Mouse (Mus musculus): ENCODE results near the gene Gcc2.
"Not testable (repeated sequence)": the region's sequence is repeated elsewhere in the genome, so short reads cannot be mapped to it uniquely, and the experiment has no call there.

DNA sequence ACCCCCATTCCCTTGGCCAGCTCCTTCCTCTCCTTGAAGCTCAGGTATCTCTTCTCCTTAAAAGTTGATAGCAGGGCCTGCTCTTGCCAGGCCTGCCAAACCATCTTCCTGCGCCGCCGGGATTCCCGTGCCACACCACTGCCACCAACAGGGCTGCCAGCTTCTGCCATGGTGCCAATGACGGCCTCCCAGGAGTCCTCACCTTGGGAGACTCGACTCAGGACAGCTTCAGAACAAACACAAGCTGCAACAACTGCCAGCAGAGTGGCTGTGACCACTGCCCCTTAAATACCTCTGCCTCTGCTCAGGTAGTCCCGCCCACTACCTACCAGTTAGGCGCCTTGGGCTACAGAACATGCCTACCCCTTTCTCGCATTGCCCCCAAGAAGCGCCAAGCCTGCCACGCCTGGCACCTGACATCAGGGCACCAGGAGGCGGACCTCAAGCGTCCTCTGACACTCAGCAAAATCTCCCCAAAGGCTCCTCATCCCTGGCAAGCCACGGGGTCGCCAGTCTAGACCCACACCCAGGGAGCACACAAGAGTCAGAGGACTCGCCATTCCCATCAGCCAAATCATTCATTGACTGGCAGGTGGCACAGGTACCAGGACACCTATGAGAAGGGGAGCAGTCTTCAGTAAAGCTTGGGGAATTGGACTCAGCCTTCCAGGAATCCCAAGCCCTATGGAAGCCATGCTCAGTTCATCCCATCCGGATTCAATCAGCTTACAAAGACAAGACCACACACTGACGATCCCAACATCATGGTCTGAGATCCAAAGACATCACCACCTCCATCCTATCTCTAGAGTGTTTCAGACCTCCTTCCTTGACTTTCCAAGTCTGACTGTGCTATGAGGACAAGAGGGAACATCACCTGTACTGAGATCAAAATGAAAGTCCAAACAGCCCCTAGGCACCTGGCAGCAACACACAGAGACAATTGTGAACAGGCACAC, 30.2 kb upstream of the Gcc2 start, which contains the start of gene AW822073:
- TF ChIP-seq EP300 (IDR thresholded peaks at IDR 0.05; ENCODE audit: insufficient read depth, low read depth, low read length); POLR2A (IDR thresholded peaks at IDR 0.05; ENCODE audit: insufficient read depth, low read length); CTCF (IDR thresholded peaks at IDR 0.05; ENCODE audit: low read depth, low read length): not testable (repeated sequence)
